Mouse (Mus musculus) midbrain, embryonic 14.5 days (tissue): ENCODE results near the gene Phf7. TPM values are rescaled to one million over a fixed set of nuclear protein-coding genes. Genes with fewer than 3 reads are reported as not detected.

Experiments
- ATAC-seq: fragments of 200-750 bp; cut with Nextera tagmentation; 2 replicates; pipeline ENCODE4 v1.8.0; 2017; ENCODE audit warnings: moderate number of reproducible peaks, moderate library complexity; ENCODE audit not compliant: low FRiP score, low TSS enrichment
- DNase-seq: peaks from one replicate; pipeline ENCODE4 v3.0.0-alpha.2; 2015
- H3K27ac ChIP-seq: fragments of 300-500 bp; sonication (generic); replicated peaks from 2 replicates; pipeline ENCODE4 v1.5.1; 2014; ENCODE audit warnings: mild to moderate bottlenecking, low read depth, low read length, moderate library complexity
- H3K27me3 ChIP-seq: fragments of 300-500 bp; sonication (generic); 2 replicates; pipeline ENCODE4 v1.6.1; 2014; ENCODE audit warnings: low read length, control low read depth, mixed read lengths; ENCODE audit not compliant: control insufficient read depth, insufficient read depth
- H3K36me3 ChIP-seq: fragments of 300-500 bp; sonication (generic); 2 replicates; pipeline ENCODE4 v1.6.1; 2014; ENCODE audit warnings: low read length, control low read depth; ENCODE audit not compliant: control insufficient read depth, insufficient read depth
- H3K4me1 ChIP-seq: fragments of 300-500 bp; sonication (generic); 2 replicates; pipeline ENCODE4 v1.6.1; 2014; ENCODE audit warnings: mild to moderate bottlenecking, antibody characterized with exemption, low read length, control low read depth; ENCODE audit not compliant: control insufficient read depth, insufficient read depth
- H3K4me2 ChIP-seq: fragments of 300-500 bp; sonication (generic); 2 replicates; pipeline ENCODE4 v1.6.1; 2014; ENCODE audit warnings: mild to moderate bottlenecking, low read length, moderate library complexity
- H3K4me3 ChIP-seq: fragments of 300-500 bp; sonication (generic); replicated peaks from 2 replicates; pipeline ENCODE4 v1.5.1; 2014; ENCODE audit warnings: low read depth, low read length
- H3K9ac ChIP-seq: fragments of 300-500 bp; sonication (generic); replicated peaks from 2 replicates; pipeline ENCODE4 v1.6.1; 2014; ENCODE audit warnings: mild to moderate bottlenecking, low read length, moderate library complexity
- H3K9me3 ChIP-seq: fragments of 300-500 bp; sonication (generic); 2 replicates; pipeline ENCODE4 v1.6.1; 2016; ENCODE audit warnings: low read length, control low read depth, mixed read lengths; ENCODE audit not compliant: control insufficient read depth
- WGBS: fragments of 180-500 bp; shearing (Covaris S2); extraction: QIAGEN DNeasy Blood & Tissue Kit; methylation state at CpG from one replicate; pipeline ENCODE4 v1.1.7; 2014; 5-methylcytosine and 5-hydroxymethylcytosine counted together
- polyA plus RNA-seq: library from polyadenylated mRNA; unstranded; fragments of >200 nt; fragmentation: Nextera tagmentation; extraction: Ambion mirVana; gene quantifications from 2 replicates; pipeline ENCODE4 v1.2.1, GENCODE M21; 2014

The Phf7 gene
- polyA plus RNA-seq, 1 experiment from 2014 or later: 12.1 TPM

GRCm38 (mm10) chr14:31197547-31198516, 53.3 kb downstream of the Phf7 start:
- Histone ChIP-seq H3K36me3 (peaks cover 78% of the 10 kb centered on the region), H3K9me3 (no peaks in the 10 kb centered on the region), H3K27me3 (no peaks in the 10 kb centered on the region), H3K4me3 (no peak overlapping the region), H3K27ac (no peak overlapping the region), H3K4me2 (no peak overlapping the region), H3K4me1 (peaks cover 10% of the 10 kb centered on the region; the same call in 1 of the 2 replicates), H3K9ac (no peak overlapping the region; the same call in 1 of the 2 replicates)
- 45% methylated on average over 16 of the region's 16 CpGs for WGBS
- no peak; the same call in 1 of the 2 replicates for ATAC-seq
- peak; percentile 44 for DNase-seq

GRCm38 (mm10) chr14:31195968-31196367, 55.1 kb downstream of the Phf7 start:
- DNase-seq: peak; percentile 62
- Histone ChIP-seq H3K9me3 (no peaks in the 10 kb centered on the region), H3K27ac (no peak overlapping the region), H3K4me1 (peaks cover 10% of the 10 kb centered on the region; the same call in 1 of the 2 replicates), H3K9ac (no peak overlapping the region), H3K27me3 (no peaks in the 10 kb centered on the region), H3K4me2 (no peak overlapping the region), H3K4me3 (no peak overlapping the region), H3K36me3 (peaks cover 79% of the 10 kb centered on the region)
- no peak for ATAC-seq

- Histone ChIP-seq H3K4me3 (no peak overlapping the region), H3K9ac (no peak overlapping the region), H3K27ac (no peak overlapping the region), H3K4me1 (peaks cover 10% of the 10 kb centered on the region; the same call in 1 of the 2 replicates), H3K4me2 (no peak overlapping the region), H3K27me3 (no peaks in the 10 kb centered on the region), H3K36me3 (peaks cover 79% of the 10 kb centered on the region), H3K9me3 (no peaks in the 10 kb centered on the region)
- DNase-seq (no peak), ATAC-seq (no peak)
- WGBS: 96% methylated on average over 4 of the region's 4 CpGs
Observed at GRCm38 (mm10) chr14:31195521-31195920, 55.6 kb downstream of the Phf7 start.

DNA sequence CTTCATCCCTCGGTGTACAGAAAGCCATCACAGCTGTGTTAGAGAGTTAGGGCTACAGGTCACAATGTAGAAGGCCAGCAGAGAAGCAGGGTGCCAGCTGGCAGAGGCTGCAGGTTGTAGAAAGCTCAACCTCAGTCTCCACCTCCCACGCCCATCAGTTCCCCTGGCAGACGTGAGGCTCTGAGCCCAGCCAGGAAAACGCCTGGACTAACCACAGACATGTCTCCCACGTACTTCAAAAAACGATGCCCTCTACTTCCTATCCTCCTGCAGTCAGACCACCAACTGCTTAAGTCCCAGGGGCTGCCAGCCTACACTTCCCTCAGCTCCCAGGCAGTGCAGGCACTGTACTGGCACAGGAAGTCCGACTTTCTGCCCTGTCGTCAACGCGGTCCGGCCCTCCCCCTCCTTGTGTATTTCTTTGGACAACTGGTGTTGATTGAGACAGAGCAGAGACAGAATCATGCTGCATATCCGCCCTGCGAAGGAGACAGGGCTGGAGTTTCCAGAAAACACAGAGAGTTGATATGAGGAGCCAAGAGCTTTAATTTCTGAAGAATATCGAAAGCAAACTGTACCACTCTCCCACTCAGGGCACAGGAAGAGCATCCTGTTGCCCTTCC, 56.1 kb downstream of the Phf7 start:
- DNase-seq (no peak), ATAC-seq (no peak)
- H3K4me2 ChIP-seq: no peak overlapping the region
- H3K27ac ChIP-seq: no peak overlapping the region
- peaks cover 79% of the 10 kb centered on the region for H3K36me3 ChIP-seq
- peaks cover 10% of the 10 kb centered on the region; the same call in 1 of the 2 replicates for H3K4me1 ChIP-seq
- no peaks in the 10 kb centered on the region for H3K9me3 ChIP-seq
- no peak overlapping the region for H3K9ac ChIP-seq
- no peaks in the 10 kb centered on the region for H3K27me3 ChIP-seq
- H3K4me3 ChIP-seq: no peak overlapping the region
- WGBS: 93% methylated on average over 14 of the region's 14 CpGs

DNA sequence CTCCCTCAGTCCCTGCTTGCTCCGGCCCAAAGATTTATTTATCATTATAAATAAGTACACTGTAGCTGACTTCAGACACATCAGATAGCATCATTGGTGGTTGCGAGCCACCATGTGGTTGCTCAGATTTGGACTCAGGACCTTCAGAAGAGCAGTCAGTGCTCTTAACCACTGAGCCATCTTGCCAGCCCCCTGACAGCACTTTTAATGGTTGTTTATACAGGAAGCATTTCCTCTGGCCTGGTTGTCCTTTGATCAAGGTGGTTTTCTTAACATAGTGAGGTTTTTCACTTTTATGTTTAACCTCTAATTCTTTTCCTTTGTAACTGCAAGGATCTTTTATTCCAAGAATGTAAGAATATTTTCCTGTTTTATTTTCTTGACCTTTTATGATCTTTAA, 56.7 kb downstream of the Phf7 start:
- no peak for ATAC-seq
- H3K27ac ChIP-seq: no peak overlapping the region
- no peak overlapping the region for H3K4me3 ChIP-seq
- H3K36me3 ChIP-seq: peaks cover 79% of the 10 kb centered on the region
- no peak for DNase-seq
- H3K27me3 ChIP-seq: no peaks in the 10 kb centered on the region
- WGBS: 96% methylated on average over 2 of the region's 2 CpGs
- H3K9me3 ChIP-seq: no peaks in the 10 kb centered on the region
- peaks cover 10% of the 10 kb centered on the region; the same call in 1 of the 2 replicates for H3K4me1 ChIP-seq
- H3K9ac ChIP-seq: no peak overlapping the region
- H3K4me2 ChIP-seq: no peak overlapping the region

DNA sequence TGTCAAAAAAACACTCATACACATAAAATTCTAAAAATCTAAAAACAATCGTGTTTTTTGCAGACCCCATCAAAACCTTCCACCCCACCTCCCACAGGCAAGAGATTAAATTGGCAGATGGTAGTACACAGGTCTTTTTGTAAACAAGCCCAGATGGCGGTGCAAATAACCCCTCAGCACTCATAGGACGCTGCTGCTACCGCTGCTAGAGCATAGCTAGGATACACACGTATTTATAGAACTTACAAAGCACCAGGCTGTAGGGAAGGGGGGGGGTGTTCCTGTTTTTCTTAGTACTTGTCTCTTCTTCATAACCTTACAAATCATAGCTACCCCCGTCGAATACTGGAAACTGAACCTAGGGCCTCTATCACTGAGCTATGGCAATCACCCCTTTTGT, 57.3 kb downstream of the Phf7 start:
- Histone ChIP-seq H3K4me1 (peaks cover 10% of the 10 kb centered on the region; the same call in 1 of the 2 replicates), H3K36me3 (peaks cover 79% of the 10 kb centered on the region), H3K27ac (no peak overlapping the region), H3K9me3 (no peaks in the 10 kb centered on the region), H3K27me3 (no peaks in the 10 kb centered on the region), H3K4me3 (no peak overlapping the region), H3K4me2 (no peak overlapping the region), H3K9ac (no peak overlapping the region)
- no peak for ATAC-seq
- WGBS: 86% methylated on average over 7 of the region's 7 CpGs
- DNase-seq: no peak

GRCm38 (mm10) chr14:31191936-31192335, 59.2 kb downstream of the Phf7 start:
- ATAC-seq: no peak

GRCm38 (mm10) chr14:31189348-31189747, 61.8 kb downstream of the Phf7 start:
- Histone ChIP-seq H3K27me3 (no peaks in the 10 kb centered on the region), H3K27ac (peak overlapping the region; percentile 52), H3K4me1 (no peaks in the 10 kb centered on the region), H3K9me3 (no peaks in the 10 kb centered on the region), H3K4me3 (no peak overlapping the region), H3K36me3 (peaks cover 98% of the 10 kb centered on the region), H3K9ac (no peak overlapping the region), H3K4me2 (no peak overlapping the region)
- DNase-seq (no peak), ATAC-seq (no peak)
- WGBS: 93% methylated on average over 3 of the region's 3 CpGs

More at GRCm38 (mm10) chr14:31191936-31192335, 59.2 kb downstream of the Phf7 start:
- no peak for DNase-seq
- peaks cover 89% of the 10 kb centered on the region for H3K36me3 ChIP-seq
- no peak overlapping the region for H3K9ac ChIP-seq
- H3K4me2 ChIP-seq: no peak overlapping the region
- H3K27me3 ChIP-seq: no peaks in the 10 kb centered on the region
- H3K4me3 ChIP-seq: no peak overlapping the region
- 84% methylated on average over 2 of the region's 2 CpGs for WGBS
- H3K27ac ChIP-seq: no peak overlapping the region
- H3K4me1 ChIP-seq: no peaks in the 10 kb centered on the region
- no peaks in the 10 kb centered on the region for H3K9me3 ChIP-seq
